Mouse (Mus musculus): ENCODE data around the gene Sapcd1.
"Not testable (repeated sequence)": the region's sequence is repeated elsewhere in the genome, so short reads cannot be mapped to it uniquely, and the experiment has no call there.

The Sapcd1 gene

GRCm38 (mm10) chr17:35052271-35052798 is 24.5 kb upstream of the Sapcd1 start:
- DNase-seq: no peak

- peak; percentile 87 for DNase-seq
Measured at GRCm38 (mm10) chr17:35051156-35052086, 23.6 kb upstream of the Sapcd1 start.

- DNase-seq: peak; percentile 81
Measured at GRCm38 (mm10) chr17:35050126-35050750, 22.4 kb upstream of the Sapcd1 start.

- DNase-seq: peak; percentile 93
Measured at GRCm38 (mm10) chr17:35049561-35050016, 21.8 kb upstream of the Sapcd1 start, which contains the start of gene Clic1. TSS of gene Clic1 (plus strand) at chr17:35049966.

- DNase-seq: no peak
Measured at GRCm38 (mm10) chr17:35048932-35049440, 21.2 kb upstream of the Sapcd1 start.

- DNase-seq: no peak
Measured at GRCm38 (mm10) chr17:35048149-35048931, 20.5 kb upstream of the Sapcd1 start.

- DNase-seq: no peak
Measured at GRCm38 (mm10) chr17:35047688-35048087, 19.9 kb upstream of the Sapcd1 start.

- peak; percentile 99 for DNase-seq
Measured at GRCm38 (mm10) chr17:35046681-35047455, 19.1 kb upstream of the Sapcd1 start, which contains the start of gene Msh5. TSS of gene Msh5 (minus strand) at chr17:35046745.

GRCm38 (mm10) chr17:35045807-35046680 is 18.2 kb upstream of the Sapcd1 start:
- no peak for DNase-seq

GRCm38 (mm10) chr17:35044904-35045806 is 17.3 kb upstream of the Sapcd1 start:
- DNase-seq: no peak

- DNase-seq: no peak
Measured at GRCm38 (mm10) chr17:35043794-35044193, 16.0 kb upstream of the Sapcd1 start.

GRCm38 (mm10) chr17:35039121-35039873 is 11.5 kb upstream of the Sapcd1 start:
- no peak for DNase-seq

- DNase-seq: no peak
Measured at GRCm38 (mm10) chr17:35034896-35035295, 7.1 kb upstream of the Sapcd1 start.

GRCm38 (mm10) chr17:35033703-35034102 is 5.9 kb upstream of the Sapcd1 start:
- DNase-seq: not testable (repeated sequence)

GRCm38 (mm10) chr17:35032323-35032870 is 4.6 kb upstream of the Sapcd1 start:
- no peak for DNase-seq

GRCm38 (mm10) chr17:35031880-35032279 is 4.1 kb upstream of the Sapcd1 start:
- no peak for DNase-seq

GRCm38 (mm10) chr17:35031272-35031671 is 3.5 kb upstream of the Sapcd1 start:
- no peak for DNase-seq
